Mouse (Mus musculus): Measurements from ENCODE around the gene Anxa6. TPM values are rescaled to one million over a fixed set of nuclear protein-coding genes. Genes with fewer than 3 reads are reported as not detected.
A peak's percentile ranks its signal among the peaks of the same experiment; 100 is the strongest.
"Not testable (repeated sequence)": the region's sequence is repeated elsewhere in the genome, so short reads cannot be mapped to it uniquely, and the experiment has no call there.

Gene Anxa6
- total RNA-seq, 1 experiment from 2014 or later: 177 TPM

DNA sequence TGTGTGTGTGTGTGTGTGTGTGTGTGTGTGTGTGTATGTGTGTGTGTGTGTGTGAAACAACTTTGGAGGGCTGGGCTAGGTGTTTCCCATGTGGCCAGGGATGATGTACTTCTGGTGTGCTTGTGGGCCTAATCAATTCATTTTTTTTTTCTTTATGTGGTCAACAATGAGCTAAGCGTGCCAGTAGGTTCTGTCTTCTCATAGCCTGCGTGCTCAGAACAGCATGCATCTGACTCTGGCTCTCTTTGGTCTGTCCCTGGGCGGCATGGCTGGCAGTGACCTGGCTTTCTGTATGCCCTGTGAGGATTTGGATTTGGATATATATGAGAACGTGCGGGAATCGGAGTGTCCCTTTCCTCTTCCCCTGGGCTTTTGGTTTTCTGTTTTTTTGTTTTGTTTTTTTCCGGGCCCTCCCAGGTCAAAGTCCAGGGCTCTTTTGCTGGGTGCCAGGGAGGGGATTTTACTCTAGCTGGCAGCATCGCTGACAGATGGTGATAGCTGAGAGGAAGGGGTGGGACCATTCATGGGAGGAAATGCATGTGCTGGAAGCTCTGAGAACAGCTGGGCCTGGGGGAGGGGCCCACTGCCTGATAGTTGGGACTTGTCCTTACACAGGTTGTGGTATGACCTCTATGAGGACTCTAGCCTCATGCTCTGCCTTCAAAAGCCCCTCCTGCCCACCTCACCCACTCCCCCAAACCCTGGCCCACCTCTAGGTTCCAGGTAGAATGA lies 59.6 kb downstream of the Anxa6 start:
- peak; percentile 39; the same call in 1 of the 2 replicates for ATAC-seq (ENCODE audit: extremely low read depth, insufficient number of reproducible peaks, low FRiP score, poor library complexity, severe bottlenecking)

DNA sequence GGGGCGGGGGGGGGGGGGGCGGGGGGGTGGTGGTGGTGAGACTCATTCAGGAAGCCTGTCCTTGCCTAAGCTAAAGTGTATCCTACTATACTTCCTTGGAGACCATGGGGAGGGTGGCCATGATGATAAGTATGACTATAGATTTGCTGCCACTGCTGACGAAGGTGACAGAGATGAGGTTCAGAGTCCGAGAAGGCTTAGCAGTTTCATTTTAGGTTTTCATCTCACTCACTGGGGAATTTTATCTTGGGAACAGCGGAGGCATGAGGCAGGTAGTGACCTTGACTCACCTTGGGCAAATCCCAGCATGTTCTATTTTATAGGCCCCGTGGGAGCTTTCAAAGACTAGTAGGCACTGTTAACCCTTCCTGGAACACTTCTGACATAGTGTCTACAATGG lies 60.5 kb downstream of the Anxa6 start:
- no peak for ATAC-seq (ENCODE audit: extremely low read depth, insufficient number of reproducible peaks, low FRiP score, poor library complexity, severe bottlenecking)

- peak; percentile 45; the same call in 1 of the 2 replicates for ATAC-seq (ENCODE audit: extremely low read depth, insufficient number of reproducible peaks, low FRiP score, poor library complexity, severe bottlenecking)
These were observed 61.1 kb downstream of the Anxa6 start for GRCm38 (mm10) chr11:54972049-54972723.

DNA sequence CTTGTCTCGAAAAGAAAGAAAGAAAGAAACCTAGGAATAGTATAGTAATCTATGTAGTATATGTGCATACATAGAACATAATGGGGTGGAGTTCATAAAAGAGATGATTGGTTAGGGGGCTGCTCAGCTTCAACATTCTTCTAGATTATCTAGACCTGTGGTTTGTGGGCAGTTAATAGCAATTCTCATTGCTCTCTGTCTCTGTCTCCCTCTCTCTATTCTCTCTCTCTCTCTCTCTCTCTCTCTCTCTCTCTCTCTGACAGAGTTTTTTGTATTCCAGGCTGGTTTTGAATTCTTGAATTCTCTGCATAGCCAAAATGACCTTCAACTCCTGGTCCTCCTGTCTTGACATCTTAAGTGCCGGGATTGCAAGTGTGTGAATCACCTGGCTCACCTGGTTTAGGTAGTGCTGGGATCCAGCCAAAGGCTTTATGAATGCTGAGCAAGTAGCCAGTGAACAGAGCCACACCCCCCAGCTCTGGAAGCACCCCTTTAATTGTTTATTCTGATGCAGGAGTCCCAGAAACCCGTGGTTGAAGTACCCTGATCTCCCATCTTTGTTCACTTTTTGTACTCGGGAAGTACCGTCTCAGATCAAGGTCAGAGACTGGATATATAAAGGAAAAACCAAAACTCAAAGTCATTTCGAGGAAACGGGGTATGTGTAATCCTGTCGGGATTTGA lies 61.7 kb downstream of the Anxa6 start:
- ATAC-seq (ENCODE audit: extremely low read depth, insufficient number of reproducible peaks, low FRiP score, poor library complexity, severe bottlenecking): no peak

DNA sequence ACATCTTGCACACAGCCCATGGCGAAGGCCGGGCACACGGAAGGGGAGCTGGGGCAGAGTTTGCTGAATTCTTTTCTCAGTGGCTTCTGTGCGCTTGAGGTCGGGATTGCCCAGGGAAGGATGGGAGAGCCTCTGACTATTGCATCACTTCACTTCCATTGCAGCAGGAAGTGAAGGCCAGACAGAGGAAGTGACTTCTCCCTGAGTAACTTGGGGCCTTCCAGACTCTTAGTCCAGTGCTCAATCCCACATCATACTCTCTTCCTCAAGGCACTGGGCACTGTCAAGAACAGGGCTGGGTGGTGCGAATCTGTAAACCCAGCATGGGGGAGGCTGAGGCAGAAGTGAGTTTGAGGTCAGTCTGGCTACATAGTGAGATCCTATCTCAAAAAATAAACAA lies 68.0 kb downstream of the Anxa6 start:
- no peak for ATAC-seq (ENCODE audit: extremely low read depth, insufficient number of reproducible peaks, low FRiP score, poor library complexity, severe bottlenecking)

GRCm38 (mm10) chr11:54962810-54963209 lies 70.4 kb downstream of the Anxa6 start, which contains the start of gene Tnip1:
TSS of gene Tnip1 (minus strand) at chr11:54962917.
- ATAC-seq (ENCODE audit: extremely low read depth, insufficient number of reproducible peaks, low FRiP score, poor library complexity, severe bottlenecking): peak; percentile 50; the same call in 1 of the 2 replicates

DNA sequence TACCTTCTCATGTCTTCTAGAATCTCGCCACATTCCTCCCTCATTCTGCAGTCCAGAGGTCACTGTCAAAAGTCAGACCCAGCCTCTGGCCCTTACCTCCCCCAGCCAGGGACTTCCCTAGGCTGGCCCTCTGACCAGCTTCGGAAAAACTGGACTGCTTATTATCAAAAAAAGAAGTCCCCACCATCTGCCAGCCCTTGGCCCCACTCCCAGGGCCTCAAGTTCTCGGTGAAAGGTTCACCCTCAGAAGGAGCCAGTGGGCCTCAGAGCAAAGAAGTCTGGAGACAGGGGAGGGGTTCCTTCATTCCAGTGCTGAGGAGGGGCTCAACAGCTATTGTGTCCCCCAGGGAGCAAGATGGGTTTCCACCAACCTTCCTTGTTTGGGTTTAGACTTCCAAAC lies 71.3 kb downstream of the Anxa6 start:
- ATAC-seq (ENCODE audit: extremely low read depth, insufficient number of reproducible peaks, low FRiP score, poor library complexity, severe bottlenecking): no peak

GRCm38 (mm10) chr11:54961164-54961850 lies 71.9 kb downstream of the Anxa6 start:
- ATAC-seq (ENCODE audit: extremely low read depth, insufficient number of reproducible peaks, low FRiP score, poor library complexity, severe bottlenecking): no peak

DNA sequence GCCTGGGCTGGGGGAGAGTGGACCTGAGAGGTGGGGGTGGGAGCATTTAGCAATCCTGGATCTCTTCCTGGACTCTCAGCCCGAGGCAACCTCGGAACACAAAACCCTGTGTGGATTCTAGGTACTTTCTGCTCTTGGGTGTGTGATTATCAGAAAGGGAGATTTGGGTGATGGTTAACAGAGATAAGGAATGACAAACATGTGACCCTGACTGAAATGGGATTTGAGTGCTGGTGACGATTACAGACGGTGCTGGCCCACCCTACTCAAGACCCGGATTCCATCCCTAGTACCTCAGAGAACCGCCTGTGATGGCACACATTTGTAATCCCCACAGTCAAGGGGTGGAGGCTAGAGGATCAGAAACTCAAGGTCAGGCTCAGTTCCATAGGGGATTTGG lies 73.0 kb downstream of the Anxa6 start:
- ATAC-seq (ENCODE audit: extremely low read depth, insufficient number of reproducible peaks, low FRiP score, poor library complexity, severe bottlenecking): no peak

GRCm38 (mm10) chr11:54958571-54959073 lies 74.6 kb downstream of the Anxa6 start:
- ATAC-seq (ENCODE audit: extremely low read depth, insufficient number of reproducible peaks, low FRiP score, poor library complexity, severe bottlenecking): peak; percentile 33; the same call in 1 of the 2 replicates

- ATAC-seq (ENCODE audit: extremely low read depth, insufficient number of reproducible peaks, low FRiP score, poor library complexity, severe bottlenecking): not testable (repeated sequence)
These were observed 75.5 kb downstream of the Anxa6 start for GRCm38 (mm10) chr11:54957708-54958107.

- ATAC-seq (ENCODE audit: extremely low read depth, insufficient number of reproducible peaks, low FRiP score, poor library complexity, severe bottlenecking): peak; percentile 23; the same call in 1 of the 2 replicates
These were observed 76.3 kb downstream of the Anxa6 start for GRCm38 (mm10) chr11:54956912-54957311.

DNA sequence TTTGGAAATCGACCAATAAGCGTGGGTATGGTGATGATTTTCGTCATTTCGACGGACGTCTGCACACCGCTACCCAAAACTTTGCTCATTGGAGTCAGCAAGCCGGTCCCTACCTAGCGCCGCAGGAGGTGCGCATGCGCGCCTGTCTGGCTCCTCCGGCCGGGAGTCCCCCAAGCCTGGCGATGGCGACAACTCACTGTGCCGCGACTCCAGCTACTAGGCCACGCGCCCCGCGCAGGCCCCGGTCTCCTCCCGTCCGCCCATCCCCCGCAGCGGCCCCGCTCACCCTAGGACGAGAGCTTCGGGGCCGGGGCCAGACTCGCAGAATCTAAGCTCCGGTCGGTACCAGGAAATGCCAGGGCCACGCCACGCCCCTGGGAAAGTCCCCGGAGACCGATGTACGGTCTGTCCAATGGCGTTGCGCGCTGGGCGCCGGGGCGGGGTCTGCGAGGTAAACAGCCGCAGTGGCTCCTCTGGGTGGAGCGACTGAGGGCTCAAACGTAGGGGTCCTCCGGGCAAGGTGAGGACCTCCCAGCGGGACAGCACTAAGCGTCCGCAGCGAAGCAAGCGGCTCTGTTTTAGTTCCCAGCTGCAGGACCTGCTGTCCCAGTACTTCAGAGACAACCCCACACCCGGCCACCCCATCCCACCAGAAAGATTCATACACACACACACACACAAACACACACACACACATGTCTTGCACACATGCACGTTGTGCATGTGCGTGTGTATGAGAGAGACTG lies 77.3 kb downstream of the Anxa6 start:
- ATAC-seq (ENCODE audit: extremely low read depth, insufficient number of reproducible peaks, low FRiP score, poor library complexity, severe bottlenecking): peak; percentile 86

- not testable (repeated sequence) for ATAC-seq (ENCODE audit: extremely low read depth, insufficient number of reproducible peaks, low FRiP score, poor library complexity, severe bottlenecking)
These were observed 77.9 kb downstream of the Anxa6 start for GRCm38 (mm10) chr11:54955400-54955734.

DNA sequence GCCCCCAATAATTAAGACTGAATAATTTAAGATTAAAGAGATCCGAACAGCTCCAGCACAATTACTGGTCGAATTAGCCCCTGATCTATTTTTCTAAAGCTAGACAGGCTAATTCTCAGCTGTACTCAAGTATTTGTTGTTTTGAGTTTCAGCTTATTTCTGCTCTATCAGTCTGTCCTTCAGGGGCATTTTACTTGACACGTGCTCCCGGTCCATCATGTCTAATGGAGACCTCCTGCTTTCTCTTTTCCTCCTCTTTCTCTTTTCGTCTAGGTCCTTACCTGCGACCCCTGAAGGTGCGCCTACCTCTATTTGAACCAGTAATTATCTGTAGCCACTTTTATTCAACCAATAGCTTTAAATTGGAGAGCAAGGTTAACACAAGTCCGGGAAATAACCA lies 78.5 kb downstream of the Anxa6 start:
- ATAC-seq (ENCODE audit: extremely low read depth, insufficient number of reproducible peaks, low FRiP score, poor library complexity, severe bottlenecking): no peak

DNA sequence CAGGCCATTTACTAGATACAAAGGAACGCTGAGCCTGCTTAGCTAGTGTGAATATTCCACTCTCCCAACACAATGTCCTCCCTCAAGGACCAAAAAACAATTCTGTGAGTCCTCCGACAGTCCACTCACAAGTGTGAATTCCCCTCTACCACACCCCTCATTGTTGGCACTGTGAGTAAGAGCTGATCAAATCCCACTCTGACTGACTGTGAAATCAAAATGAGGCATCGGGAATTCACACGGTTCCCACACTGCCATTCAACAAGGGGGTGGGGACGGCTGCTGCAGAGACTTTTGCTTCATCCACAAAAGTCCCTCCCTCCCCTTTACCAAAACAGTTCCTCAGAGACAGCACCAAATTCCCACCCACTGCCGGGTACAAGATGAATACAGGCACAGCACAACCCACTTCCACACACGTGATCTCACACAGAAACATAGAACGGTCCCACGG lies 79.2 kb downstream of the Anxa6 start:
- ATAC-seq (ENCODE audit: extremely low read depth, insufficient number of reproducible peaks, low FRiP score, poor library complexity, severe bottlenecking): no peak

DNA sequence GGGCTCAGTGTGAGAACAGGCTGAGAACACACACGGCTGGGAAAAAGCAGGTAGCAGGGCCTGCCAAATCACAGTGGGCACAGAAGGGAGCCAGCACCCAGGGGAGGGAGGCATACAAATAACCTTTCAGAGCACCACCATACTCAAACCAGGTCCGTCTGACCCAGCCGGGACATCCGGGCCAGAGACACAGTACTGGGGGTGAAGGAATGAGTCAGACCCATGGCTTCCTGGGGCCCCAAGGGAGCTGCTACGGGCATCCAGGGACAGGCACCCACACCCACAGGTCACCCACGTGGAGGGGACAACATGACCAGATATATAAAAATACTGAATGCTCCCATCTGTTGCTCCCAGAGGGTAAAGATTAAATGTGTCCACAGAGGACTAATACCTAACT lies 80.6 kb downstream of the Anxa6 start:
- ATAC-seq (ENCODE audit: extremely low read depth, insufficient number of reproducible peaks, low FRiP score, poor library complexity, severe bottlenecking): no peak

DNA sequence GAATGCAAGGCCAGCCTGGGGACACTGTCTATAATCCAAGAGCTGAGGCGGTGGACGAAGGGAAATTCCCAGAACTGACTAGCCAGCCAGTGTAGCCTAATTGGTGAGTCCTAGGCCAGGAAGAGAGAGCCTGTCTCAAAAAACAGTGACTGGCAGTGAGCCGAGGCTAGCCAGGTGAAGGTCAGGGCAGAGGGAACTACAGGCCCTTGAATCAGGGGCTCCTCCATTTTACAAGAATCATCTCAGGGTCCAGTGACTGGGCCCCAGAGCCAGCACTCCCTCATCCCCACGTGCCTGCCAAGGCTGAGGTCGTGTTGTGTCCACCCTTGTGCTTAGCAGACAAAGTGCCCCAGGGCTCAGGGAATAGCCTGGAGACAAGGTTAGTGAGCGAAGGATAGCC lies 82.6 kb downstream of the Anxa6 start:
- no peak for ATAC-seq (ENCODE audit: extremely low read depth, insufficient number of reproducible peaks, low FRiP score, poor library complexity, severe bottlenecking)
